Mouse (Mus musculus) MEL (cell line): Measurements from ENCODE around the gene Spc24.

Source experiments
- CHD2 ChIP-seq: IDR thresholded peaks from 2 replicates; pipeline ENCODE4 v1.6.1; 2011; ENCODE audit warnings: low read length, improper control_type of control experiment
- CTCF ChIP-seq, 3 experiments: IDR thresholded peaks in 2 of 3; conservative IDR thresholded peaks in 1 of 3; 2 replicates each; pipeline ENCODE4 v1.5.1; 2011 to 2012; ENCODE audit warnings: low read length in 3 of 3, low read depth in 2 of 3, mild to moderate bottlenecking in 2 of 3, improper control_type of control experiment in 1 of 3, inconsistent platforms in 1 of 3, mixed read lengths in 1 of 3, moderate library complexity in 1 of 3; ENCODE audit not compliant: control insufficient read depth in 1 of 3, insufficient read depth in 1 of 3, poor library complexity in 1 of 3, severe bottlenecking in 1 of 3
- ETS1 ChIP-seq: IDR thresholded peaks from 2 replicates; pipeline ENCODE4 v1.6.1; 2012; ENCODE audit warnings: low read depth, mild to moderate bottlenecking, inconsistent platforms, low read length, improper control_type of control experiment, moderate library complexity
- MAFK ChIP-seq: IDR thresholded peaks from 2 replicates; pipeline ENCODE4 v1.6.1; 2011; ENCODE audit warnings: low read depth, mild to moderate bottlenecking, low read length, improper control_type of control experiment, borderline replicate concordance
- POLR2A ChIP-seq, 2 experiments: IDR thresholded peaks; 2 replicates each; pipeline ENCODE4 v1.6.1; 2011 to 2012; ENCODE audit warnings: low read length in 2 of 2, mild to moderate bottlenecking in 2 of 2, control low read depth in 1 of 2, improper control_type of control experiment in 1 of 2, low read depth in 1 of 2, moderate library complexity in 1 of 2; ENCODE audit not compliant: control insufficient read depth in 1 of 2, insufficient read depth in 1 of 2, poor library complexity in 1 of 2
- TAL1 ChIP-seq: IDR thresholded peaks from 2 replicates; pipeline ENCODE4 v1.6.1; 2012; ENCODE audit warnings: mild to moderate bottlenecking, inconsistent platforms, low read length, moderate library complexity, mixed read lengths
- TBP ChIP-seq: IDR thresholded peaks from 2 replicates; pipeline ENCODE4 v1.8.0; 2011; ENCODE audit warnings: low read depth, low read length, improper control_type of control experiment
- TCF12 ChIP-seq: IDR thresholded peaks from 2 replicates; pipeline ENCODE4 v1.6.1; 2014; ENCODE audit warnings: low read depth, mild to moderate bottlenecking, inconsistent platforms, low read length, improper control_type of control experiment, moderate library complexity
- USF1 ChIP-seq: IDR thresholded peaks from 2 replicates; pipeline ENCODE4 v1.6.1; 2014; ENCODE audit warnings: low read depth, mild to moderate bottlenecking, inconsistent platforms, low read length, improper control_type of control experiment, moderate library complexity
- ZC3H11A ChIP-seq: IDR thresholded peaks from 2 replicates; pipeline ENCODE4 v1.6.1; 2012; ENCODE audit warnings: low read depth, mild to moderate bottlenecking, inconsistent platforms, low read length, improper control_type of control experiment
- ZMIZ1 ChIP-seq: IDR thresholded peaks from 2 replicates; pipeline ENCODE4 v1.6.1; 2012; ENCODE audit warnings: low read depth, mild to moderate bottlenecking, inconsistent platforms, low read length, improper control_type of control experiment, moderate library complexity

DNA sequence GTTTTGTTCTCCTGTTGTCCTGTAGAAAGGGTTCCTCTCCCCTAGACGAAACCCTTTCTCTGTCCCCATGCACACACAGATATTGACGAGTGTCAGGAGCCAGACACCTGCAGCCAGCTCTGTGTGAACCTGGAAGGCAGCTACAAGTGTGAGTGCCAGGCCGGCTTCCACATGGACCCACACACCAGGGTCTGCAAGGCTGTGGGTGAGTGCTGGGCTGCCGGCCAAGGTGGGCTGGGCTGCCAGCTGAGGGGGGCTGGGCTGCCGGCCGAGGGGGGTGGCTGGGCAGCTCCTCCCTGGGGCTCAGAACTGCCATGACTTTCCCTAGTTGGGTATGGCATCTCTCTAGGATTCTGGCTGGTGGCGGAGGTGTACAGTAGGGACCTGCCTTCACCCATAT lies 21.3 kb downstream of the Spc24 start:
- TF ChIP-seq CTCF (IDR thresholded peaks at IDR 0.05 in 2 of 3, conservative IDR thresholded peaks at IDR 0.05 in 1 of 3; ENCODE audit: control insufficient read depth in 1 of 3, insufficient read depth in 1 of 3, low read depth in 2 of 3, low read length in 3 of 3, poor library complexity in 1 of 3, severe bottlenecking in 1 of 3) (no peak), TCF12 (no peak), ZC3H11A (no peak), CHD2 (no peak), POLR2A (IDR thresholded peaks at IDR 0.05; ENCODE audit: control insufficient read depth in 1 of 2, insufficient read depth in 1 of 2, low read depth in 1 of 2, low read length in 2 of 2, poor library complexity in 1 of 2) (no peak), ZMIZ1 (no peak), TBP (no peak), USF1 (no peak), MAFK (no peak), TAL1 (no peak), ETS1 (no peak)
